Mouse (Mus musculus): ENCODE measurements around the gene Nudt10.

GRCm38 (mm10) chrX:6171718-6172117 lies 1.1 kb downstream of the Nudt10 start:
- TF ChIP-seq CTCF (IDR thresholded peaks at IDR 0.05; ENCODE audit: control insufficient read depth, insufficient read depth, insufficient read length) = no peak
- TF ChIP-seq FOSL1 (IDR thresholded peaks at IDR 0.05; ENCODE audit: insufficient read depth, low read length, poor library complexity, severe bottlenecking) = no peak
- TF ChIP-seq MAX (IDR thresholded peaks at IDR 0.05) = no peak
- no peak for TF ChIP-seq MYOD1 (IDR thresholded peaks at IDR 0.05; ENCODE audit: control insufficient read depth, insufficient read length, low read depth)
- TF ChIP-seq USF1 (IDR thresholded peaks at IDR 0.05; ENCODE audit: low read depth) = no peak
